Mouse (Mus musculus) testis, adult 2 months (tissue): Measurements from ENCODE around the gene Ctla4.

ENCODE experiments used
- CTCF ChIP-seq: fragments of 200-500 bp; IDR thresholded peaks from 2 replicates; pipeline ENCODE4 v1.5.1; 2012; ENCODE audit warnings: low read depth, mild to moderate bottlenecking, inconsistent platforms, low read length, moderate library complexity; ENCODE audit not compliant: control insufficient read depth, insufficient read depth, insufficient replicate concordance
- POLR2A ChIP-seq: fragments of 200-500 bp; IDR thresholded peaks from 2 replicates; pipeline ENCODE4 v1.6.1; 2012; ENCODE audit warnings: low read depth, mild to moderate bottlenecking, inconsistent platforms, low read length, moderate library complexity; ENCODE audit not compliant: control insufficient read depth

DNA sequence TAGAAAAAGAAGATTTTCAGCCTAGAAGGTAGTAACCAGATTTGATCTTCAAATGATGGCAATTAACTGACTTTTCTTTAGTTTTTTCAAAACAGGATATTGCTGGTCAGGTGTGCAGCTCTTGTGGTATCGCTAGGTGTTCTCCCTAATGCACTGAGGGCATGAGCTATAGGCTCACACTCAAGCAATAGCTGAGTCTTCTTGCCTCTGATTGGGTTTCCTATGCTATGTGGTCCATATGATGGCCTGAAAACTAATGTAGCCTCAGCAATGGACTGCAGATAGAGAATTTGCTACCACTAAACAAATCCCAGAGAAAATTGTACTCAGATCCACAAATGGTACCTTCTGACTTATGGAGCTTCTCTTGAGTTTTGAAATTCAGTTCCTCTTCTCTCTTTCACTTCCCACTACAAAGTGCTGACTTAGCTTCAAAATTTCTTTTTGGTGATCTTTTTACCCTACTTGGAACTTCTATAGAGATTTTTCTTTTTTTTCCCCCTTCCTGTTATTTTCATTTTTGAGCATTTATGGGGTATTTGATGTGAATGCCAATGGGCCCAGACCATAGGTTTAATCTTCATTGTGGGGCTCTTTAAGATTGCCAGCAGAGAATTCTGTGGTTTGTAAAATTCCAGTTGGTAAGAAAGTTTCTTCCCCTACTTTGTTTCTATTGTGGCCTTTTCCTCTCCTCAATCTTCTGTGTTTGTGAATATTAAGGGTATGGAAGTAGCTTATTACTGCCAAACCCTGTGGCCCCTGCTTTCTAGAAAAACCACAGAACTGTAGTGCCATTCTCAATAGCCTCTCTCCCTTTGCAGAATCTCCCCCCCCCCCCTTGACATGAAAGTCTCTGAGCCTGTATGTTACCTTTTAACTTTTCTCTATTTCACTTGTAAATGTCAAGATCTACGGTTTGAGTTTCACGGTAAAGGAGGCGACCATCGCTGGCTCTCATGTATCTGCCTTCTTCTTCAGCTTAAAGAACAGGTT, 54.6 kb downstream of the Ctla4 start:
- TF ChIP-seq CTCF (no peak), POLR2A (no peak)
